Mouse (Mus musculus) forebrain, embryonic 14.5 days (tissue): Measurements from ENCODE around the gene Tctn3. TPM values are rescaled to one million over a fixed set of nuclear protein-coding genes. Genes with fewer than 3 reads are reported as not detected.
A peak's percentile ranks its signal among the peaks of the same experiment; 100 is the strongest.

Experiments used
- ATAC-seq: fragments of 200-750 bp; cut with Nextera tagmentation; 2 replicates; pipeline ENCODE4 v1.8.0; 2017; ENCODE audit warnings: mild to moderate bottlenecking, moderate library complexity
- DNase-seq: peaks from one replicate; pipeline ENCODE4 v3.0.0-alpha.2; 2015; ENCODE audit warnings: low spot score
- H3K27ac ChIP-seq: fragments of 300-500 bp; sonication (generic); 2 replicates; pipeline ENCODE4 v1.5.1; 2014; ENCODE audit warnings: low read depth, mild to moderate bottlenecking, control low read depth, low read length, moderate library complexity
- H3K27me3 ChIP-seq: fragments of 300-500 bp; sonication (generic); replicated peaks from 2 replicates; pipeline ENCODE4 v1.6.1; 2014; ENCODE audit warnings: low read length, control low read depth, mixed read lengths; ENCODE audit not compliant: control insufficient read depth, insufficient read depth
- H3K36me3 ChIP-seq: fragments of 300-500 bp; sonication (generic); 2 replicates; pipeline ENCODE4 v1.6.1; 2014; ENCODE audit warnings: low read length, control low read depth; ENCODE audit not compliant: control insufficient read depth, insufficient read depth
- H3K4me1 ChIP-seq: fragments of 300-500 bp; sonication (generic); 2 replicates; pipeline ENCODE4 v1.6.1; 2014; ENCODE audit warnings: antibody characterized with exemption, low read length, control low read depth; ENCODE audit not compliant: control insufficient read depth, insufficient read depth
- H3K4me2 ChIP-seq: fragments of 300-500 bp; sonication (generic); 2 replicates; pipeline ENCODE4 v1.6.1; 2014; ENCODE audit warnings: mild to moderate bottlenecking, control low read depth, low read length
- H3K4me3 ChIP-seq: fragments of 300-500 bp; sonication (generic); 2 replicates; pipeline ENCODE4 v1.5.1; 2014; ENCODE audit warnings: low read depth, low read length, control low read depth
- H3K9ac ChIP-seq: fragments of 300-500 bp; sonication (generic); 2 replicates; pipeline ENCODE4 v1.6.1; 2014; ENCODE audit warnings: mild to moderate bottlenecking, low read length, control low read depth, moderate library complexity
- H3K9me3 ChIP-seq: fragments of 300-500 bp; sonication (generic); replicated peaks from 2 replicates; pipeline ENCODE4 v1.6.1; 2016; ENCODE audit warnings: low read length, control low read depth, mixed read lengths; ENCODE audit not compliant: control insufficient read depth
- WGBS: fragments of 180-500 bp; shearing (Covaris S2); extraction: QIAGEN DNeasy Blood & Tissue Kit; methylation state at CpG from one replicate; pipeline ENCODE4 v1.1.7; 2014; 5-methylcytosine and 5-hydroxymethylcytosine counted together
- polyA plus RNA-seq: library from polyadenylated mRNA; unstranded; fragments of >200 nt; fragmentation: Nextera tagmentation; extraction: Ambion mirVana; gene quantifications from 2 replicates; pipeline ENCODE4 v1.2.1, GENCODE M21; 2014

Gene Tctn3
- polyA plus RNA-seq, 1 experiment from 2014 or later = 9.3 TPM

DNA sequence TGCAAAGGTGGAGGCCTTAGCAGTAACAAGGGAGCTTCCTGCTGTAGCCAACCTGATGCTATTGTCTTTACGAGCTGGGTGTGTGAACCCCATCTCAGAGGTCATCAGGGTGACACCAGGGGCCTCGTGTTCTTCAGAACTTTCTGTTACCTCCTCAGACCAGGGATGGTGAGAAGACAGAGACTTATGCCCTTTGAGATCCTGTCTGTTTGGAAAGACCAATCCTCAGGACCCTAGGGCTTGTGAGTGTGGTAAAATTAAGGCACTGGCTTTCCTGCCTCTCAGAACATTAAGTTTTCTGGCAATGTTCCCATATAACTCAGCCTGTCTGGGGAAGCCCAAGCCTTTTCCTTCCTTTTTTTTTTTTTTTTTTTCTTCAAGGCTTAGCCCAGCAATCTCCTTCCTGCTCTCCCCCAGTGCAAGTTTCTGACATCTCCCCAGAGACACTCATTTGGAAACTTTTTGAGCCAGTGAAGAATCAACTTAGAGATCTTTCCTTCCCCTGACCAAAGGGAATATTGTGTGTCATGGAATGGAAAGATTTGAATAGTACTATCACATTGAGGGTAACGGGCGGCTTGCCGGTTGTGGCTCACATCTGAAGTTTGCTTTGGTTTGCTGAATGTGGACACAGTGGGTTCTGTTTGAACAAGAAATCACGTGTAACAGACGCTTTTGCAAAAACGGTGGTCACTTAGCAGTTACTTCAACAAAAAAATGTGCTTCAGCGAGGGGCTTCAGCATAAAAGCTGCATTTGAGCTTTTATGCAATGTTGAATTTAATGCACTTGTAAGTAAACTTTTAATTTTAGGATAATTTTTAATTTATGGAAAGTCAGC lies 35.5 kb upstream of the Tctn3 start:
- no peak overlapping the region for H3K4me2 ChIP-seq
- H3K27ac ChIP-seq = no peak overlapping the region
- H3K27me3 ChIP-seq = no peaks in the 10 kb centered on the region
- H3K36me3 ChIP-seq = no peaks in the 10 kb centered on the region
- no peaks in the 10 kb centered on the region for H3K4me1 ChIP-seq
- no peak overlapping the region for H3K4me3 ChIP-seq
- ATAC-seq (no peak), DNase-seq (peak; percentile 14)
- no peaks in the 10 kb centered on the region for H3K9me3 ChIP-seq
- no peak overlapping the region for H3K9ac ChIP-seq
- WGBS = 71% methylated on average over 9 of the region's 9 CpGs

DNA sequence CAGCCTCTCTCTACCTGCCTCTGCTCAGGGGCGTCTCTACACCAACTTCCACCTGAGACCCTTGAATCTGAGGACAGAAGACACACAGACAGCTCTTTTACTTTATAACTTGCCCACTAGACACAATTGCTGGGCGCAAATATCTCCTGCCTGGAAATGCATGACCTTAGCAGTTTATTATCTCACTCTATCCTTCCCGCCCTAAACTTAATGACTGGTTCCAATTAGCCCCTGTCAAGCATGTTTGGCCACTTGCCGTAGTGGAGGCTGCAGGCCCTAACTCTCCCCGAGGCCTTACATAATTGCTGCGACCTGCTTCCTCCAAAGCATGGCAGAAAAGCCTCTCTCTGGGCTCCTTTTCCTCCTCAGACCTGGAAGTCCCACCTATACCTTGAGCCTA lies 34.3 kb upstream of the Tctn3 start:
- H3K36me3 ChIP-seq = no peaks in the 10 kb centered on the region
- no peaks in the 10 kb centered on the region for H3K9me3 ChIP-seq
- no peaks in the 10 kb centered on the region for H3K4me1 ChIP-seq
- no peak overlapping the region for H3K4me3 ChIP-seq
- ATAC-seq (no peak), DNase-seq (no peak)
- no peak overlapping the region for H3K27ac ChIP-seq
- H3K9ac ChIP-seq = no peak overlapping the region
- 64% methylated on average over 6 of the region's 6 CpGs for WGBS
- H3K4me2 ChIP-seq = no peak overlapping the region
- no peaks in the 10 kb centered on the region for H3K27me3 ChIP-seq

DNA sequence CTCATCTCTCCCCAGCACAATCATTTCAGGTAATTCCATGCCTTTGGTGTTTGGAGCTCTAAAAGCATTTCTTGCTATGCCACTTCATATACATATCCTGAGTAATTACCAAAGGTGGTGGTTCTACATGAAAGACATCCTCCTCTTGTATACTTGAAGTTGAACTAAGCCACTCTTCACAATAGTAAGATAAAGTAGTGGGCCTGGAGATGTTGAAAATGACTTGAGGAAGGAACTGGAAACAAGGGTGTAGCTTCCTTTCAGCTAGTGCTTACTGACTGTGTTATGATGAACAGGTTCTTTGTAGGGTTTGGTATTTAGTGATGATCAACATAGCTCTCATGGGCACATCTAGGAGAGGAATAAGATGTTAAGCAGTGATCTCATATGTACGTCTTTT lies 31.8 kb upstream of the Tctn3 start:
- DNase-seq (no peak), ATAC-seq (no peak)
- Histone ChIP-seq H3K27me3 (no peaks in the 10 kb centered on the region), H3K4me3 (no peak overlapping the region), H3K9me3 (no peaks in the 10 kb centered on the region), H3K27ac (no peak overlapping the region), H3K4me2 (no peak overlapping the region), H3K4me1 (no peaks in the 10 kb centered on the region), H3K9ac (no peak overlapping the region), H3K36me3 (no peaks in the 10 kb centered on the region)
- WGBS = 92% methylated on average over 1 of the region's 1 CpGs

DNA sequence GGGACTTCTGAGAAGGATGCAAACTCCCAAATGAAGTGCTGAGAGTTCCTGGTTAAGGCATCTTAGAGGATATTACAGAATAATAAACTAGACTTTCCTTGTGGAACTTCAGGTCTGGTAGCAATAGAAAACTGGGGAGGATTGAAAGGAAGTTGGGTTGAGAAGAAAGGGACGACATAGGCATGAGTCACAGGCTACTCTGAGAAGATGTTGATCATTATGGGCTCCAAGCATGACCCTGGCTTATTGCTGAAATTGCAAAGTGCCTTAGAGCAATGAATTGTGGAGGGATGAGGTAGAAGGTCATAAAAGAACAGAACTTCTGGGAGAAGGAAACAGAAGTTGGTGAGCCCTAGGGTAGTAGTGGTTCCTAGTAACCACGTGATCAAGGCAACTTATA lies 28.8 kb upstream of the Tctn3 start:
- no peak for ATAC-seq

GRCm38 (mm10) chr19:40639729-40640304 lies 27.8 kb upstream of the Tctn3 start:
- no peaks in the 10 kb centered on the region for H3K36me3 ChIP-seq
- no peaks in the 10 kb centered on the region for H3K4me1 ChIP-seq
- no peak overlapping the region for H3K9ac ChIP-seq
- H3K4me2 ChIP-seq = no peak overlapping the region
- no peak overlapping the region for H3K4me3 ChIP-seq
- no peaks in the 10 kb centered on the region for H3K9me3 ChIP-seq
- no peaks in the 10 kb centered on the region for H3K27me3 ChIP-seq
- no peak overlapping the region for H3K27ac ChIP-seq
- no peak for DNase-seq
- WGBS = 79% methylated on average over 11 of the region's 11 CpGs
- no peak for ATAC-seq

More for the DNA sequence above, 28.8 kb upstream of the Tctn3 start:
- 92% methylated on average over 2 of the region's 2 CpGs for WGBS
- Histone ChIP-seq H3K4me3 (no peak overlapping the region), H3K27ac (no peak overlapping the region), H3K4me2 (no peak overlapping the region), H3K36me3 (no peaks in the 10 kb centered on the region), H3K9me3 (no peaks in the 10 kb centered on the region), H3K27me3 (no peaks in the 10 kb centered on the region), H3K9ac (no peak overlapping the region), H3K4me1 (no peaks in the 10 kb centered on the region)
- no peak for DNase-seq

DNA sequence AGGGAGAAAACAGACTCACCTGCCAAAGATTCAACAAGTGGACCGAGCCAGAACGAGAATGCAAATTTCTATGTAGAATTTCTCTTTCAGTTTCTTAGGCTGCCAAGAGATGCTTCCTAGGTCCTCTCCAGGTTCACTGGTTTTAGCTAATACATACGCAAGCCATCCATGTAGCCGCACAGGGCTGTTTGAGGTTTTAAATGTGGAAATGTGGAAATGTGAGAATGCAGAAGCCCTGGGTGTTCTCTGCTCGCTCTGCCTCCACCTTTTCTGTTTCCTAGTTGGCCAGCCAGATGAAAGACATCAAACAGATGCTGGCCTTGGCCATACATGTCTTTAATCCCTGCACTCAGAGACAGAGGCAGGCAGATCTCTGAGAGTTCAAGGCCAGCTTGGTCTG lies 26.5 kb upstream of the Tctn3 start:
- no peak overlapping the region for H3K9ac ChIP-seq
- 89% methylated on average over 5 of the region's 5 CpGs for WGBS
- no peak overlapping the region for H3K27ac ChIP-seq
- ATAC-seq (no peak), DNase-seq (no peak)
- H3K9me3 ChIP-seq = no peaks in the 10 kb centered on the region
- no peaks in the 10 kb centered on the region for H3K36me3 ChIP-seq
- no peak overlapping the region for H3K4me3 ChIP-seq
- H3K4me1 ChIP-seq = no peaks in the 10 kb centered on the region
- no peak overlapping the region for H3K4me2 ChIP-seq
- no peaks in the 10 kb centered on the region for H3K27me3 ChIP-seq

DNA sequence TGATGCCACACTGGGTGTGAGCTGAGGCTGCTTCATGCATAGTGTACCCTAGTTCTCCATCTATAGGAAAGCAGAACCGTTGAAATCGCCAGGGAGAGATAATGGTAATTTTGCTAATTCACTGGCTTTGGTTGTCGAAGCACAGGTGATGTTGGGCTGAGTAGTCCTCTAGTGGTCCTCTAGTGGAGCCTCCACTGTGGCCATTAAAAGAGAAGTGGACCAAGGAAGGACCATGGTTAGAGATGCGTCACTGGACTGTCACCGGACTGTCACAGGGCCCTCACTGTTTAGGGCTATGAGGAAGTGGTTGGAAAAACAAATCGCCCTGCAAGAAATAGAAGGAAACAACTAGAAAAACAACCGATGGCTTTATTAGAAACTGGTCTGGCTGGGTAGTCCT lies 25.6 kb upstream of the Tctn3 start:
- DNase-seq (no peak), ATAC-seq (no peak)
- Histone ChIP-seq H3K36me3 (no peaks in the 10 kb centered on the region), H3K27ac (no peak overlapping the region), H3K4me3 (no peak overlapping the region), H3K27me3 (no peaks in the 10 kb centered on the region), H3K9me3 (no peaks in the 10 kb centered on the region), H3K4me1 (no peaks in the 10 kb centered on the region), H3K4me2 (no peak overlapping the region), H3K9ac (no peak overlapping the region)
- 91% methylated on average over 7 of the region's 7 CpGs for WGBS

- Histone ChIP-seq H3K4me2 (no peak overlapping the region), H3K36me3 (no peaks in the 10 kb centered on the region), H3K4me3 (no peak overlapping the region), H3K9me3 (no peaks in the 10 kb centered on the region), H3K4me1 (no peaks in the 10 kb centered on the region), H3K27me3 (no peaks in the 10 kb centered on the region), H3K9ac (no peak overlapping the region), H3K27ac (no peak overlapping the region)
- no peak for DNase-seq
- no peak for ATAC-seq
- WGBS = 58% methylated on average over 4 of the region's 4 CpGs
Observed at GRCm38 (mm10) chr19:40637091-40637490, 25.1 kb upstream of the Tctn3 start.

GRCm38 (mm10) chr19:40633144-40633543 lies 21.1 kb upstream of the Tctn3 start:
- Histone ChIP-seq H3K4me1 (no peaks in the 10 kb centered on the region), H3K36me3 (no peaks in the 10 kb centered on the region), H3K4me2 (no peak overlapping the region), H3K9me3 (no peaks in the 10 kb centered on the region), H3K9ac (no peak overlapping the region), H3K4me3 (no peak overlapping the region), H3K27ac (no peak overlapping the region), H3K27me3 (no peaks in the 10 kb centered on the region)
- ATAC-seq (no peak), DNase-seq (no peak)
- 65% methylated on average over 1 of the region's 1 CpGs for WGBS
